Mouse (Mus musculus): ENCODE results near the gene Sec61b. TPM values are rescaled to one million over a fixed set of nuclear protein-coding genes. Genes with fewer than 3 reads are reported as not detected.

The Sec61b gene
- 263 and 268 TPM in 2 replicates for polyA plus RNA-seq (2012; rRNA removed)

DNA sequence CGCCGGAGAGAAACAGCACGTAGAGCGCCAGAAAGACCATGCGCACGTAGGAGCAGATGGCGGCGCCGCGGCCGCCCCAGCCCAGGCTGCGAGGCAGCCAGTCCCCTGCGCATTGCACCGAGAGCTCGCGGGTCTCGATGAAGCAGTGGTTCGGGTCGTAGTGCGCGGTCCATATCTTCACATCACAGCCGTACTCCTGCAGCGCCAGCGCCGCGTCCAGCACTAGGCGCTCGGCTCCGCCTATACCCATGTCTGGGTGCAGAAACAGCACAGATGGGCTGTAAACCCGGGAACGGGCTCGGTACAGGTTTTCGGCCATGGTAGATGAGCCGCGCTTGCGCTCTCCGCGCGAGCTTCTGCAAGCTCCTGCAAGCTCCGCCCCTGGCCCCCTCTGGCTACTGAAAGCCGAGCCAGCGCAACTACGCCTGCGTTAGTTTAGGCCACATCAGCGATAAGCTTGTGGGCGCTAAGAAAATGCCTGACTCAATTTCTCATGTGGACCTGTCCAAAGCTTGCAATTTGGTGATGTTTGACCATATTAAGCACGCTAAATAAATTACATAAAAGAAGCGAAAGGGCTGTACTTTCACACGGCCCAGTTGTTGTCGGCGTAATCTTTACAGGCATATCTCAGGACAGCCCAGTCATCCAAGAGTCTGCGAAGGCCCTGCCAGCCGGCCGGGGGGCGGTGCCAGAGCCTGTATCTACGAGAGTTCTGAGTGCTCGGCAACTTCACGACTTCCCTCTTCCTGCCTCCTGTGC, at the start of gene Sec61b, which contains the start of gene Alg2:
Sec61b (plus strand) TSS at position 691 of the 762 bp plus-strand sequence.
Alg2 (minus strand) TSS at position 366 of the 762 bp plus-strand sequence.

Other genes starting within 250 kb of the Sec61b start
- 5.3 and 5.8 TPM in 2 replicates for gene Tgfbr1, start 121.4 kb upstream of the Sec61b start, polyA plus RNA-seq (2012; rRNA removed)
- 5.3 and 5.5 TPM in 2 replicates for gene Alg2, start 325 bp upstream of the Sec61b start, polyA plus RNA-seq (2012; rRNA removed)

Data from liver, embryonic 18 days (tissue).